Mouse (Mus musculus): ENCODE measurements around the gene Glb1l2. TPM values are rescaled to one million over a fixed set of nuclear protein-coding genes. Genes with fewer than 3 reads are reported as not detected.

Glb1l2 gene
- under 1 TPM; 0.22 to 0.36 TPM for total RNA-seq (2021)

DNA sequence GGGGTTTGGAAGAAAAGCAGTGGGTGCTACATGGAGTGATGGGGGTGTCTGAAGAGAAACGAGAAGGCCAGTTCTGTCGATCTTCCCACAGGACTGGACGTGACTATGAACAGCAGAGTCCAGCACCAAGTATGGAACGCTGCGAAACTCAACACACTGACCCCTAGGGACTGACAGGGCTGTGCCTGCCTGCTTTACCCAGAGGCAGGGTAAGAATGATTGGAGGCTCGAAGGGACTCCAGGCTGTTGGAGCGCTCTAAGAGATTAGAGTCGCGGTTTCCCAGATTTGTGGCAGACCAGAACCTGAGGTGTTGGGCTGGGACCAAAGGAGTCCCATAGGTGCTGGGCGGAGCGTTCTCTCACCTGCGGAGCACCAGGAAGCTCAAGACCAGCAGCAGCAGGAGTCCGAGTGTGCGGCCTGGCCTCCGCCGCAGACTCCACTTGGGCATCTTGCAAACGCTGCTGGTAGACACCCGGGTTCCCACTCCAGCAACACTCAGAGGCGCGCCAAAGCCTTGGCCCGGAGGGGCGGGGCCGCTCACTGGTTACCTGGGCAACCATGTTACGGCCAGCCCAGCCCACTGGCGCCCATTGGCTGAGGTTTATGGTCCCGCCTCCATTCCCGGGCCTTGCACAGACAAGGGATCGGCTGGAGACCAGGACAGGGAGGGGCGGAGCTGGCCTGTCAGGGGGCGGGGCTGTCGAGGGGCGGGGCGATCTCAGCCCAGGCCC is at the start of gene Glb1l2:
Gene Glb1l2, minus strand, starts transcription at position 534 of the 732 bp plus-strand sequence.
- intact Hi-C loops (cut with DNase I), result no loop called here
- peak; percentile 75 to 78 for DNase-seq (ENCODE audit: low spot score in 2 of 2)

DNA sequence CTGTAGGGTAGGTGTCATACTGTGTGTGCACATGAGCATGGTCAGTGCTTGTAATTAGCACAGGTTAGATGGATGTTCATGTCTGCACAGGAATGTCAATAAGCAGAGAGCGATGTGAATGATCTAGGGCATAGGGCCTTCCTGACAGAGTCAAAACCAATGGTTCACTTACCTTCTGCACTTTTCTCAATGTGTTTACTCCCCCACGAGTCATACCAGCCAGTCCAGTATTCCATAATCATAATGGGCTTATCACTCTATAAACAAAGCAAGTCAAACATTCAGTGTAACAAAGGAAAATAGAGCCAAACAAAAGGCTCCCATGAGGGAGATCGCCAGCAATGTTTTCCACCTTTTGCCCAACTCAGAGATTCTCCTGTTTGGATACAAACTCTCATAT is 24.8 kb upstream of the Glb1l2 start:
- intact Hi-C loops (cut with DNase I), result no loop called here
- no peak for DNase-seq (ENCODE audit: low spot score in 2 of 2)

DNA sequence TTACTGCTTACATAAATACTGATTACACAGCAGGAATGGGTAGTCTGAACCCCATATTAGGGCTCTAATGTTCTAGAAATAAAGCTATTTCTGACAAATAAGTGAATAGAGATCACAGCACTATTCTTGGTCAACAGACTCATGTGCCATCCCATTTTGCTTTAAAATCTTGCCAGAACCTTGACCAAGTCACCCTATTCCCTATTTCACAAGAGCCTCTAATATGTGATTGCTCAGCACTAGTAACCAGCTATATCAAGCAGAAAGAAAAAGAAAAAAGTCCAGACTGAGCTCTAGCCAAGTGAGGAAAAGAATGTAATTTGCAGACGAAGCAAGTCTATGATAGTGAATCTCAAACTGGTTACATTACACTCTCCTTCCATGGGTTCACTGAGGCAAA is 13.7 kb upstream of the Glb1l2 start:
- DNase-seq (ENCODE audit: low spot score in 2 of 2), result no peak
- intact Hi-C loops (cut with DNase I), result no loop called here

DNA sequence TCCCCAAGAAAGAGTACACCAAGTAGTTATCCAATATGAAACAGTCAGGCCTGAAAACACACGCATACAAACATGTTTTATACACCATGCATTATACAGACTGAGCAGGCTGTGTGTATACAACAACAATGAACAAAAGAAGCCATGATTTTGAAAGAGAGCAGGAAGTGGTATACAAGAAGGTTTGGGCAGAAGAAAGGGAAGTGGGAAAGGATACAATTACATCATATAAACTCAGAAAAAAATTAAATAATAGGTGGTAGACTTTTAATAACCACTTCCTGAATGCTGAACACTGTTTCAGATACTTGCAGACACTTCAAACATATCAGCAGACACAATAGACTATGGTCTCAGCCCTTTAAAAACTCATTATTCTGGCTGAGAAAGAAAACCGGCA is 2.5 kb upstream of the Glb1l2 start:
- DNase-seq (ENCODE audit: low spot score in 2 of 2), result no peak
- intact Hi-C loops (cut with DNase I), result no loop called here

DNA sequence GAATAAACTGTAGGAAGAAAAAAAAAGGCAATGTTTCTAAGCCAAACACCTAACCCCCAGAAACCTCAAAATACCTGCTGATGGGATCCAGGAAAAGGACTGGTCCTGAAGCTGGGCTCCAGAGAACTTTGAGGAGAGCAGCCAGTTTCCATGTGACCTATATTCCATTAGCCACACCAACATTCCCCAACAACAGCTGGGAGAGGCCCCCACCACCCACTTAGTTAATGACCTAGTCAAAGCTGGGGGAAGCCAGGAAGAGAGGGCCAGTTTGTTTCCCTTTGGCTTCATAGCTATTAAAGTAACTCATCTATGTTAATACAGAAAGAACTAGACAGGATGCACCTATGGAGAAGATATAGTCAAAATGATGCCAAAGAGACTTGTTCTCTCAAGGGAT is 1.9 kb downstream of the Glb1l2 start:
- intact Hi-C loops (cut with DNase I), result no loop called here
- no peak for DNase-seq (ENCODE audit: low spot score in 2 of 2)

DNA sequence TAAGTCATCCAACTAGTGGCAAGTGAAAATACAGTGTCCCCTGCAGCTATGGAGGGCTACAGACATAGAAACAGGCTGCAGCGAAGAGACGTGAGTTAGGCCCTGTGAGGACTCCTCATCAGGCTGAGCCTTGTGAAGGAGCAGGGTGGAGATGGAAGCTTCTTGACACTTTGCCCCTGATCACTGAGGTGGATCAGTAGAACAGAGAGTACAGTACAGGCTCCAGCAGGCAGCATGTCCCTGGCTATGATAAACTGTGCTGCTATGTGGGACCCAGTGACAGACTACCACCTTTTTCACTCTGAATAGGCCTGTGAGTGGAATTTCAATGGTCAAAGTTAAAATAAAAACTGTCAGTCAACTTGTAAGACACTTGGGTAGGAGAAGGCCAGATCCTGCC is 5.9 kb downstream of the Glb1l2 start:
- no peak for DNase-seq (ENCODE audit: low spot score in 2 of 2)
- intact Hi-C loops (cut with DNase I), result no loop called here

DNA sequence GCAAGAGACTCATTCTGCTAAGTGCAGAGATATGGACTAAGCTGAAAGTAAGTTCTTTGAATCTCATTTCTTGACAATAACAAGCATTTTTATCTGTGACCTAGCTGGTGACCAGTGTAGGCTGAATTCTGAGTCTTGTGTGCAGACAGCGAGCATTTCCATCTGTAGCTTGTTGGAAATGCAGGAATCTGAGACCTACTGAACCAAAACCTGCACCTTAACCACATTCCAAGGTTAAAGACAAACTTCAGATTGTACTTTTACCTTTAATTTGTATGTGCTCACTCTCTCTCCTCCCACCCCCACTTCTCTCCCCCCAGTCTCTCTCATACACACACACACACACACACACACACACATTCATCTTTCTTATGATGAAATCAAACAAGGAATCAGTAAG is 7.5 kb downstream of the Glb1l2 start:
- intact Hi-C loops (cut with DNase I), result no loop called here
- no peak for DNase-seq (ENCODE audit: low spot score in 2 of 2)

DNA sequence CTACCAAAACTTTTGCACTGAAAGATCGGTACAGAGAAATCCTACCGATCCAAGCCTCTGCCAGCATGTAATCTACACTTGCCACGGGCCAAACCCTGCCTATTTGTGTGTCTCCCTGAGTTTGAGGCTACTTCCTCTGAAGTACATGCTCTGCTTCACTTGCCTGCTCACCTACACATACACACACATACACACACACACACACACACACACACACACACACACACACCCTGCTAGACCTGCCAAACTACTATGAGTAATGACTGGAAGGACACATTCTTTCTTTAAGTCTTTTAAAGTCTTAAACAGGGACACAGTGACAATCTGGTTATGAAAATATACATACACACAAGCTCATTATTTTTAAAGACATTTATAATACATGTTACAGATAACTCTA is 8.1 kb downstream of the Glb1l2 start:
- DNase-seq (ENCODE audit: low spot score in 2 of 2), result no peak
- intact Hi-C loops (cut with DNase I), result no loop called here

DNA sequence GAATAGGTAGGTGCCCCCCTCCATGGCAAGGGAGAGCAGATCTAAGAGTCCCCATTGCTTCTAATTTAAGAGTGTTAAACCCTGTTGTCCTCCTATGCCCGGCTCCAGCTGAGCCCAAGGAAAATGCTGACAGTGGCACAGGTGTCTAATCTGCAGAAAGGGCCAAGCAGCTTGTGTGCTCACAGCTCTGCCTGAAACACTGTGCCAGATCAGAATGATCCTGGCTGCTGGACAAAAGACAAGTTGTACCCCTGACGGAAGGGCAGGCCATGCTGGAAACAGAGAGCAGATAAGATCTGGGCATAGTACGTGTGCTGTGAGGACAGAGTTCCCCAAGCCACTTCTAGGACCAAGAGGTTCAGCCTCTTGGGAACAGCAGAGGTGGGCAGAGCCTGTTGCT is 13.4 kb downstream of the Glb1l2 start:
- intact Hi-C loops (cut with DNase I), result no loop called here
- DNase-seq (ENCODE audit: low spot score in 2 of 2), result no peak

DNA sequence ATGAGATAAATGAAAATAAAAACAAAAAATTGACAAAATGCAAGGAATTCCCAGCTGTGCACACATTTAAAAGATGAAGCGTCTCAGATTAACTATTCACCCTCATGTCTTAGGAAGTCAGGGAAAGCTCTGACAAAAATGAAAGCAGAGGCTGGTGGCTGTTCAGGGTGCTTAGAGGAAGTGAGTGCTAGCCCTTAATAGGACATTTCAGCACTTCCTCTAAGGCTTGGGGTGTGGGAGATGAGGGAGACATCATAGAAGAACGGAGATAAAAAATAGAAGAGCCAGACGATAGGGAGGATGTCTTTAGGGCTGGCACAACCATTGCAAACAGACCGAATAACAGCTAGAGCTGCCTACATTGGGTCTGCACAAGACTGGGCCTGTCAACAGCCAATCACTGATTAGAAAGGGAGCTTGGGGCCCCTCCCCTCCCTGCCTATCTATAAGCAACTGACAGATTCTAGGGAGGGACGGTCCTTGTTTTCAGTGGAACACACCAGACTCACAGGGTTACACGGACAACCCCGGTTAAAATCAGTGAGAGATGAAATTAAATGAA is 22.8 kb downstream of the Glb1l2 start:
- no peak for DNase-seq (ENCODE audit: low spot score in 2 of 2)
- intact Hi-C loops (cut with DNase I), result no loop called here

DNA sequence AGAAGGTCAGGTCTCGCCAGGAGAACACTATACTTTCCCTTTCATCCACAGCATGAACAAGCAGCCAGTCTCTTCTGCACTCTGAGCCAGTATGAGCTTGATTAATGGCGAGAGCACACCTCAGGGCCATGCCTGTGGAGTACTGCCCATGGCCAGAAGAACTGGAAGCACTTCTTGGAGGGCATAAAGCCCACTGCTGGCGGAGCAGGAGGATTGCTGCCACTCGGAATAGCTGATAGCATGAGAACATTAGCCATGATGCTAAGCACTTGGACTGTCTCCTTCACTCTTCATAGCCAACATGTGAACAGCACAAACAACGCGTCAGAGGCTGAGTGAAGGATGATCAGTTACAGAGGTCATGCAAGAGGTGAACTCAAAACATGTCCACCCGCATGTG is 27.8 kb downstream of the Glb1l2 start:
- no peak for DNase-seq (ENCODE audit: low spot score in 2 of 2)
- intact Hi-C loops (cut with DNase I), result loop anchor here (5.0 to 10.0 kb wide), 2 partner anchors 881 to 1464 kb away; no protein-coding TSS in a partner anchor

DNA sequence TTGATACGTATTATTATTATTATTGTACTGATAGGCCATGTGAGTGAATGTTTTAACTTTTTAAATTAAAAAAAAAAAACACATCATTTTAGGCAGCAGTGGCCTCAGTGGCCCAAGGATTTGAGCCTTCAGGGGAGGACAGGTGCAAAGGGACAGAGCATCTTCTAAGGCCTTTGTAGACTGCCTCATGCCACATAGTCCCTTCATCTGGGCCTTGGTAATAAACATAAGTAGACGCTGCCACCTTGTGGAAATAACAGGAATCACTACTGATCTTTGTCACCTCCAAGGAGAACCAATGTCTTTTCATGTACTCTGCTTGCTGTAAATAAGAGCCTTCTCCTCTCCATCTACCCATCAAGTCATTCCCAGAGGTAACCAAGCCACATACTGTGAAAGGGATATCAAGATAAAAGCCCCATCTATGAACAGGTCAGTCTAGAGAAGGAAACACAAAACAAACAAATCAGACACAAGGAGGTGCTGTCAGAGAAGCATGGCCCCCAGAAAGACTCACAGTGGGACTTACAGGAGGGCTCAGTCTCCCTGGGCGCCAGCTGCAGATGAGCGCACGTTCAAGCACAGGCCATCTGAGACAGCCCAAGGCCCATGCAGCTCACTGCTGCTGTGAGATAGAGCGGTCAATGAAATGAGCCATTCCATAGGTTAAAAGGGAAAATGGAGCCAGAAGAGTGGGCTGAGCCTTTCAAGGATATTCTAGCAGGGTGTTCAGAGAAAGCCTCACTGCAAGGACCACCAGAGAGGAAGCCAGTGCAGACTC is 30.0 kb downstream of the Glb1l2 start:
- intact Hi-C loops (cut with DNase I), result loop anchor here (1.0 to 10.0 kb wide), 4 partner anchors 879 to 1462 kb away; no protein-coding TSS in a partner anchor
- no peak for DNase-seq (ENCODE audit: low spot score in 2 of 2)

DNA sequence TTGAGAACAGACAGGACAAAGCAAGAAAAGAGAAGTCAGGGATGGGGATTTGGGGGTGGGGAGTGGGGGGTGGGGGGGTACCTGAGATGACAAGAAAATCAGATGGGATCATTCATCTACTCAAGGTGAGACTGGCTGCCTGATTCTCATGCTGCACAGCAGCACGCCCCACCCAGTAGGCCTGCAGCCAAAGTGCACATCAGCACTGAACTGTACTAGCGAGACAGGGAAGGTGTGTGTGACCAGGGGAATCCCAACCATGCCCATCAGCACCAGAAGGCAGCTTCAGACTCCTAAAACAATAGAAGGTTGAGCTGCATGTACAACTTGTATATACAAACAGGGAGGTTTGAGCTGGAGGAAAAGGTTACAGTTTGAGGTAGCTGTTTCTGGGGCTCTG is 30.6 kb downstream of the Glb1l2 start:
- intact Hi-C loops (cut with DNase I), result loop anchor here (1.0 to 10.0 kb wide), 4 partner anchors 878 to 1461 kb away; no protein-coding TSS in a partner anchor
- peak in 1 of 2 experiments; percentile 3 for DNase-seq (ENCODE audit: low spot score in 2 of 2)

DNA sequence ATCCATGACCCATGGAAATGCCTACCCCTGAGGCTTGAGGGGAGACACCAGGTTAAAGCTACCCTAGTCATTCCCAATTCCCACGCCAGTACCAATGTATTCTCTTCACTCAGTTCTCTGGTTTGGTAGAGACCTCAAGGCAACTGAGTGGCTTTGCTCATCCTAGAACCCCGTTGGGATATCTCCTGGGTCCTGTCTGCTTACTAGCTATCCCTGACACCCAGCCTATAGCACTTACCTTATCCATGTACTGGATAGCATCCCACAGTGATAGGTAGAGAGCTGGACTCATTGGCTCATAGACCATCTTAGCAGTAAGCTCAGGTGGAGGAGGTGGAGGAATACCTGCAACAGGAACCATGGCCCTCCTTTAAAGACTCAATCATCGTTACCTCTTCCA is 38.1 kb downstream of the Glb1l2 start:
- DNase-seq (ENCODE audit: low spot score in 2 of 2), result peak in 1 of 2 experiments; percentile 1
- intact Hi-C loops (cut with DNase I), result no loop called here

DNA sequence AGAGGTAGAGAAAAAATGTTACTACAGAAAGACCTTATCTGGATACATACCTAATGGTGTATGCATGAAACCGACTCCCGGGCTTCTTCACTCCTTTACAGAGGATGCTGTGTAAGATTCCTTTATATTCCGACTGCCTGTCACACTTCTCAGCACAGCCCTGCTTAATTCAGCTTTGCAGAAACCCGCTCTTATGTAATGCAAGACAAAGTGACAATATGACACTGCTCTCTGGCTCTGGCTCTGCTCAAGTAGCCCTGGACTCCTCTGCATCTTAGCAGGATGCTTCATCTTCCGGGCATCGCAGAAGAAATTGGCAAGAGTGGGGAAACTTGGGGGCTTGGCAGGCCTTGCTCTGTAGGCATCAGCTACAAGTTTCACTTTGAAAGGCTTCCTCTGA is 43.8 kb downstream of the Glb1l2 start:
- DNase-seq (ENCODE audit: low spot score in 2 of 2), result no peak

DNA sequence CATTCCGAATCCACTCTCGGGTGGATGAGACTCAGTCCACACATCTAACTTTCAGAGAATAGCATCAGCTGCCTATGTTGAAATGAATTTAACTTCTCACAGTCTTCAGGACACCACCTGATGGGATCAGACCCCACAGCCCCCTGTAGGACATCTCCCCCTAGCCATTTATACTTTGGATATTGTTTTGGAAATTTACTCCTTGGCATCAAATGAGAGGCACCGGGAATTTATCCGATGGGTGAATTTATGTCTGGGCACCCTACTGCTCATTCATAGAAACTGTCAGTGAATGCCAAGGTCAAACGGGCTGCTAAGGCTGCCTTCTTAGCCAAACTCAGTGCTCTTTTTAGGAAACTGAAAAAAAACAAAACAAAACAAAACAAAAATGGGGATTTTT is 45.7 kb downstream of the Glb1l2 start:
- intact Hi-C loops (cut with DNase I), result no loop called here
- no peak for DNase-seq (ENCODE audit: low spot score in 2 of 2)

More for the DNA sequence above, 43.8 kb downstream of the Glb1l2 start:
- intact Hi-C loops (cut with DNase I), result no loop called here

DNA sequence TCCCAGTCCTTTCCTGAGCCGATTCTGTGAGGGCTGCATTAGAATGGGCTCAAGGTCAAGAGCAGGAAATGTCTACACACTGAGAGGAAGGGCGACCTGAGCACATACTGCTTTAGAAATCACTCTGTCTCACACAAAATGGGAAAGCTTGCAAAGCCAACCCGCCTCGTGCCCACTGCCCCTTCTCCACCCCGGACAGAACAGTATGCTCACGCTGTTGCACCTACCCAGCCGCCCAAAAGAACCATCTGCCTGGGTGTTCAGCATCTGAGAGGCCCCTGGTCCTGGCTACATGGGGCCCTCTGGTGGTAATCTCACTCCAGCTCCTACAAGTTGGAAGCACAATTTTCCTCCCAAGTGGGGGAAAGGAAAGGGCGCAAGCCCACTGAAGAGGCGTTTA is 46.2 kb downstream of the Glb1l2 start:
- peak; percentile 72 to 74 for DNase-seq (ENCODE audit: low spot score in 2 of 2)
- intact Hi-C loops (cut with DNase I), result no loop called here

DNA sequence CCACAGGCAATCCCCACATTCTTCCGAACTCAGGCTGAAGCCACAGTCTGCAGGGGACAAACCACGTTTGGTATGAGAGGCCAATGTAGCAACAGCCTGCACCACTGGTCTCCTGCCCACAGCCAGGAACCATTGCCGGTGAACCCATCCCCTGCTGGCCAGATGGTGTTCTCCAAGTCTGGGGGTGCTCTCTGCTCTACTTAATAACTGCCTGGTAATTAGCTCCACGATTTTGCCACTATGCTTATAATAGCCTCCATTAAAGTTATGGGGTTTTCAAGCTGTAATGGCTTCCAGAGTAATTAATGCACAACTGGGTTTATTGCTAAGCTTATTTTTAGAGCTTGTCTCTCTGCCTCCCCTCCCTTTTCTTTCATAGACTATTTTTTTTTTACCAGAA is 57.4 kb downstream of the Glb1l2 start:
- no peak for DNase-seq (ENCODE audit: low spot score in 2 of 2)
- intact Hi-C loops (cut with DNase I), result no loop called here

DNA sequence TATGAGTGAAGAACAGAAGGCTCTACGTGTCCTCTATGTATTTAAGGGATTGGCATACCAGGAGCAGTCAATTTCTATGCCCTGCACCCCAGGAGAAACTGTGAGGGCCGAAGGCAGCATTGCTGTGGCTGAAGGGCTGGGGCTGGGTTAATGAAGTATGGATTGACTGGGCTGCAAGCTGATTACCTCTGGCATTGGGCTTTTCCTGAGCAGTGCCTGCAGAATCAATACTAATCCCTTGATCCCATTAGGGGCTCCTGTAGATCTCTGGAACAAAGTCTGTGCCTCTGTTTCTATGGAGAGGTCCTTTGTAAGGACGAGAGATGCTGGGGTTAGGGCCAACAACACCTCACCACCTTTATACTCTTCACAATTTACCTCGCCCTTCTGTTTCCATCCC is 59.1 kb downstream of the Glb1l2 start:
- intact Hi-C loops (cut with DNase I), result no loop called here
- no peak for DNase-seq (ENCODE audit: low spot score in 2 of 2)

DNA sequence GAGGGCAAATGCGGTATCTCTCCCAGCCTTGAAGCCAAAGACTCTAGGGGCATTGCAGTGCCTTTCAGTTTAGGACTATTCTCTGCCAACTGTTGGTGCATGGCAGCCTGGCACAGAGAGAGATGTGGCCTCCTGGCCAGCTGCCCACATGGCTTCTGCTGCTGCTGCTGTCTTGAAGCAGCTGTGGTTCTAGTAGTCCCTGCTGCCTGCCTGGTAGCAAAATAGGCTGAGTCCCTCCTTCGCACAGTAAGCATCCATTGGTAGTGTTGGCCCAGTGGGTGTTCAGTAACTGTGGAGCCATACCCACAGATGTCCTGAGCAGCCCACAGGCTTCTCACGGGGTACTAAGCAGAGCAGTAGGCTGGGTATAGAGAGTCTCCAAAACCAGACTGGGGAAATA is 63.5 kb downstream of the Glb1l2 start:
- intact Hi-C loops (cut with DNase I), result no loop called here
- DNase-seq (ENCODE audit: low spot score in 2 of 2), result peak; percentile 60 to 64

DNA sequence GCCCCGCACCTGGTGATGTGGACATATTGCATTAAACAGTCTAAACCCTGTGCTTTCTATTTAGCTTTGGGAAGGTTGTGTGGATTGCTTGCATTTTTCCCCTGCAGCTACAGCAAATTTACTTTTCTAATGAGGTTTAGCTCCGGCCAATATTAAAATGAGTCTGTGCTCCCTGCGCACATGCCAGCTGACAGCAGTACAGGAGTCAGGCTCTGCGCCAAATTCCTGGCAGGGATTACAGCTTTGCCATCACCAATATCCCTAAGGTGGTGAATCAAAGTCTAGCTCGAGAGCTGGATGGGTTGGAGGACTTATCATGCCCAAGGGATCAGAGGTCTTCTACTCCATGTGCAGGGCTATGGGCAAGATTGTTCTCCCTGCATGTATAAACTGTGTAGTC is 69.2 kb downstream of the Glb1l2 start:
- no peak for DNase-seq (ENCODE audit: low spot score in 2 of 2)
- intact Hi-C loops (cut with DNase I), result no loop called here
